Mouse (Mus musculus) small intestine, adult 2 months (tissue): ENCODE measurements around the gene Samd10.

Experiments used
- CTCF ChIP-seq: fragments of 200-500 bp; IDR thresholded peaks from 2 replicates; pipeline ENCODE4 v1.5.1; 2012; ENCODE audit warnings: low read depth, mild to moderate bottlenecking, control low read depth, inconsistent platforms, low read length, moderate library complexity, mixed read lengths; ENCODE audit not compliant: insufficient replicate concordance, insufficient read length; ENCODE audit errors: extremely low read depth
- POLR2A ChIP-seq: fragments of 200-500 bp; IDR thresholded peaks from 2 replicates; pipeline ENCODE4 v1.6.1; 2012; ENCODE audit warnings: low read depth, mild to moderate bottlenecking, control low read depth, inconsistent platforms, low read length, moderate library complexity

GRCm38 (mm10) chr2:181581016-181581401 is 18.0 kb downstream of the Samd10 start:
- peak; percentile 94 for TF ChIP-seq CTCF
- 0 out of 2 replicates have a peak, but pooled peaks have one; percentile 28 for TF ChIP-seq POLR2A
